Mouse (Mus musculus): Measurements from ENCODE around the gene Gprin3. TPM values are rescaled to one million over a fixed set of nuclear protein-coding genes. Genes with fewer than 3 reads are reported as not detected.

Gene Gprin3
- polyA plus RNA-seq, 1 experiment, result 0.19 TPM

GRCm38 (mm10) chr6:59414816-59415215 lies 11.3 kb downstream of the Gprin3 start:
- no peak overlapping the region for H3K4me3 ChIP-seq (ENCODE audit: low read depth, low read length)
- no peaks in the 10 kb centered on the region for H3K27me3 ChIP-seq (ENCODE audit: control insufficient read depth, insufficient read depth, low read length, poor library complexity, severe bottlenecking)
- H3K36me3 ChIP-seq (ENCODE audit: control insufficient read depth, insufficient read depth, low read length, poor library complexity, severe bottlenecking), result no peaks in the 10 kb centered on the region
- no peaks in the 10 kb centered on the region for H3K4me1 ChIP-seq (ENCODE audit: control insufficient read depth, insufficient read depth, low read length)
- H3K27ac ChIP-seq (ENCODE audit: insufficient read depth, low read length), result no peak overlapping the region
- TF ChIP-seq POLR2A (IDR thresholded peaks at IDR 0.05; ENCODE audit: insufficient read depth, low read length) (no peak), CTCF (IDR thresholded peaks at IDR 0.05; ENCODE audit: low read depth, low read length) (no peak), EP300 (IDR thresholded peaks at IDR 0.05; ENCODE audit: insufficient read depth, low read depth, low read length) (no peak)
- no peaks in the 10 kb centered on the region for H3K9me3 ChIP-seq (replicated peaks; ENCODE audit: control insufficient read depth, insufficient read depth, low read length, poor library complexity, severe bottlenecking)
- H3K9ac ChIP-seq (ENCODE audit: low read depth, poor library complexity, severe bottlenecking), result no peak overlapping the region

GRCm38 (mm10) chr6:59412417-59413346 lies 13.4 kb downstream of the Gprin3 start:
- Histone ChIP-seq H3K36me3 (ENCODE audit: control insufficient read depth, insufficient read depth, low read length, poor library complexity, severe bottlenecking) (no peaks in the 10 kb centered on the region), H3K27ac (ENCODE audit: insufficient read depth, low read length) (no peak overlapping the region), H3K27me3 (ENCODE audit: control insufficient read depth, insufficient read depth, low read length, poor library complexity, severe bottlenecking) (no peaks in the 10 kb centered on the region), H3K4me1 (ENCODE audit: control insufficient read depth, insufficient read depth, low read length) (no peaks in the 10 kb centered on the region), H3K4me3 (ENCODE audit: low read depth, low read length) (no peak overlapping the region), H3K9me3 (replicated peaks; ENCODE audit: control insufficient read depth, insufficient read depth, low read length, poor library complexity, severe bottlenecking) (no peaks in the 10 kb centered on the region), H3K9ac (ENCODE audit: low read depth, poor library complexity, severe bottlenecking) (no peak overlapping the region)
- TF ChIP-seq EP300 (IDR thresholded peaks at IDR 0.05; ENCODE audit: insufficient read depth, low read depth, low read length) (no peak), CTCF (IDR thresholded peaks at IDR 0.05; ENCODE audit: low read depth, low read length) (no peak), POLR2A (IDR thresholded peaks at IDR 0.05; ENCODE audit: insufficient read depth, low read length) (no peak)

- Histone ChIP-seq H3K36me3 (ENCODE audit: control insufficient read depth, insufficient read depth, low read length, poor library complexity, severe bottlenecking) (no peaks in the 10 kb centered on the region), H3K27ac (ENCODE audit: insufficient read depth, low read length) (no peak overlapping the region), H3K9ac (ENCODE audit: low read depth, poor library complexity, severe bottlenecking) (no peak overlapping the region), H3K4me3 (ENCODE audit: low read depth, low read length) (no peak overlapping the region), H3K9me3 (replicated peaks; ENCODE audit: control insufficient read depth, insufficient read depth, low read length, poor library complexity, severe bottlenecking) (no peaks in the 10 kb centered on the region), H3K27me3 (ENCODE audit: control insufficient read depth, insufficient read depth, low read length, poor library complexity, severe bottlenecking) (no peaks in the 10 kb centered on the region), H3K4me1 (ENCODE audit: control insufficient read depth, insufficient read depth, low read length) (no peaks in the 10 kb centered on the region)
- TF ChIP-seq CTCF (IDR thresholded peaks at IDR 0.05; ENCODE audit: low read depth, low read length), result no peak
- no peak for TF ChIP-seq EP300 (IDR thresholded peaks at IDR 0.05; ENCODE audit: insufficient read depth, low read depth, low read length)
- TF ChIP-seq POLR2A (IDR thresholded peaks at IDR 0.05; ENCODE audit: insufficient read depth, low read length), result no peak
Measured at GRCm38 (mm10) chr6:59409001-59409700, 16.9 kb downstream of the Gprin3 start.

DNA sequence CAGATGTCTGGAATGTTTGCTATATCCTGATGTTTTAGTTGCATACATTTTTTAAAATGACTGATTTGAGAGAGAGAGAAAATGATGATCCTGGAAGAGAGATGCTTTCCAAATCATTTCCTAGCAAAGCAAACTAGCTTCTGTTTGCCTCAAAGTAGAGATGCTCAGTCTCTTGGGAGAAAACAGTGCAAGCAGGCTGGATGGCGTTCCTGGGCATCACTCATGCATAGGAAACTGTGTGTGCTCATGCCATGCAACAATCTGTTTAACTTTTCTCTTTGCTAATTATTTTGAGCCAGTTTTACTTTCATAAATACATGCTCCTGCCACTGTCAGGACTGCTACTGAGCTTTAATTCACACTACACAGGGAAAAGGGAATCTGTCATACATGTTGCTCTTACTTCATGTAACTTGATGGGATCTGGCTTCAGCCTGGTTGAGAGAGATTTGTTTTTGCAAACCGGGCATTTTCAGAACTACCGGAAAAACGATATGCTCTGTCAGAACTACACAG lies 18.6 kb downstream of the Gprin3 start:
- Histone ChIP-seq H3K36me3 (ENCODE audit: control insufficient read depth, insufficient read depth, low read length, poor library complexity, severe bottlenecking) (no peaks in the 10 kb centered on the region), H3K4me1 (ENCODE audit: control insufficient read depth, insufficient read depth, low read length) (no peaks in the 10 kb centered on the region), H3K9ac (ENCODE audit: low read depth, poor library complexity, severe bottlenecking) (no peak overlapping the region), H3K4me3 (ENCODE audit: low read depth, low read length) (no peak overlapping the region), H3K27ac (ENCODE audit: insufficient read depth, low read length) (no peak overlapping the region), H3K27me3 (ENCODE audit: control insufficient read depth, insufficient read depth, low read length, poor library complexity, severe bottlenecking) (no peaks in the 10 kb centered on the region), H3K9me3 (replicated peaks; ENCODE audit: control insufficient read depth, insufficient read depth, low read length, poor library complexity, severe bottlenecking) (no peaks in the 10 kb centered on the region)
- TF ChIP-seq POLR2A (IDR thresholded peaks at IDR 0.05; ENCODE audit: insufficient read depth, low read length) (no peak), CTCF (IDR thresholded peaks at IDR 0.05; ENCODE audit: low read depth, low read length) (no peak), EP300 (IDR thresholded peaks at IDR 0.05; ENCODE audit: insufficient read depth, low read depth, low read length) (no peak)

DNA sequence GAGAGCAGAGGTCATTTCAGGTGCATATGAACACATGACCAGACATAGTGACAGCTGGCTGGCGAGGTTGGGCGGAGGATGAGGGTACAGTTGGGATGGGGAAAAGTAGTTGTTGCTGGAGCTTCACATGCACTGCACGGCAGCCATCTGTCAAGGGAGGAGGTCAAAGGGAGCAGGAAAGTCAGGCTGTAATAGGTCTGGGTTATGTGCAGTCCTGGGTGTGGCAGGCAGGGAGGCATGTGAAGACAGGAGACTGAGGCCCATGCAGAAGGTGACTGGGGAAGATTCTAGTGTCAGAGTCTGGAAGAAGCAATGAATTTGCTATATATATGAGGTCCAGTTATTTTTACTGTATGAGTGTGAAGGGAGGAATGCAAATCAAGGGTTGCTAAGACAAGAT lies 35.9 kb downstream of the Gprin3 start:
- no peaks in the 10 kb centered on the region for H3K9me3 ChIP-seq (replicated peaks; ENCODE audit: control insufficient read depth, insufficient read depth, low read length, poor library complexity, severe bottlenecking)
- no peak overlapping the region for H3K9ac ChIP-seq (ENCODE audit: low read depth, poor library complexity, severe bottlenecking)
- H3K27ac ChIP-seq (ENCODE audit: insufficient read depth, low read length), result no peak overlapping the region
- no peak for TF ChIP-seq EP300 (IDR thresholded peaks at IDR 0.05; ENCODE audit: insufficient read depth, low read depth, low read length)
- TF ChIP-seq CTCF (IDR thresholded peaks at IDR 0.05; ENCODE audit: low read depth, low read length), result no peak
- TF ChIP-seq POLR2A (IDR thresholded peaks at IDR 0.05; ENCODE audit: insufficient read depth, low read length), result no peak
- no peak overlapping the region for H3K4me3 ChIP-seq (ENCODE audit: low read depth, low read length)
- H3K27me3 ChIP-seq (ENCODE audit: control insufficient read depth, insufficient read depth, low read length, poor library complexity, severe bottlenecking), result no peaks in the 10 kb centered on the region
- H3K36me3 ChIP-seq (ENCODE audit: control insufficient read depth, insufficient read depth, low read length, poor library complexity, severe bottlenecking), result no peaks in the 10 kb centered on the region
- no peaks in the 10 kb centered on the region for H3K4me1 ChIP-seq (ENCODE audit: control insufficient read depth, insufficient read depth, low read length)

Measured in ES-Bruce4 (cell line).